Mouse (Mus musculus) layer of hippocampus, postnatal 14 days (tissue): ENCODE data around the gene Cxcl2. TPM values are rescaled to one million over a fixed set of nuclear protein-coding genes. Genes with fewer than 3 reads are reported as not detected.

Experiments
- total RNA-seq, 2 experiments: library from RNA; stranded (reverse); gene quantifications; 2 replicates each; pipeline ENCODE4 v1.2.3; 2021

Cxcl2 gene
- total RNA-seq, 2 experiments from 2014 or later, result not detected

Other genes starting within 250 kb of the Cxcl2 start
- gene Cxcl5, start 144.5 kb upstream of the Cxcl2 start, total RNA-seq, result under 1 TPM in 1 of 2 experiments, not detected in 1; 0.35 TPM
- not detected for gene Ppbp, start 135.4 kb upstream of the Cxcl2 start, total RNA-seq
- gene Pf4, start 131.4 kb upstream of the Cxcl2 start, total RNA-seq, result 1 to 10 TPM; 2.3 to 5.0 TPM
- not detected for gene Cxcl3, start 117.8 kb upstream of the Cxcl2 start, total RNA-seq
- not detected for gene Cxcl15, start 109.3 kb upstream of the Cxcl2 start, total RNA-seq
- gene Cxcl1, start 12.6 kb upstream of the Cxcl2 start, total RNA-seq, result under 1 TPM; 0.46 to 0.83 TPM
- 10 to 100 TPM; 16.8 to 18.0 TPM for gene Mthfd2l, start 27.2 kb downstream of the Cxcl2 start, total RNA-seq
- under 1 TPM in 1 of 2 experiments, not detected in 1; 0.60 TPM for gene Epgn, start 123.6 kb downstream of the Cxcl2 start, total RNA-seq
- not detected for gene Ereg, start 170.8 kb downstream of the Cxcl2 start, total RNA-seq
- under 1 TPM in 1 of 2 experiments, not detected in 1; 0.37 TPM for gene Areg, start 235.7 kb downstream of the Cxcl2 start, total RNA-seq